Mouse (Mus musculus): ENCODE measurements around the gene Spa17. TPM values are rescaled to one million over a fixed set of nuclear protein-coding genes. Genes with fewer than 3 reads are reported as not detected.

Gene Spa17
- total RNA-seq, 2 experiments from 2014 or later = 1.9 to 2.2 TPM

DNA sequence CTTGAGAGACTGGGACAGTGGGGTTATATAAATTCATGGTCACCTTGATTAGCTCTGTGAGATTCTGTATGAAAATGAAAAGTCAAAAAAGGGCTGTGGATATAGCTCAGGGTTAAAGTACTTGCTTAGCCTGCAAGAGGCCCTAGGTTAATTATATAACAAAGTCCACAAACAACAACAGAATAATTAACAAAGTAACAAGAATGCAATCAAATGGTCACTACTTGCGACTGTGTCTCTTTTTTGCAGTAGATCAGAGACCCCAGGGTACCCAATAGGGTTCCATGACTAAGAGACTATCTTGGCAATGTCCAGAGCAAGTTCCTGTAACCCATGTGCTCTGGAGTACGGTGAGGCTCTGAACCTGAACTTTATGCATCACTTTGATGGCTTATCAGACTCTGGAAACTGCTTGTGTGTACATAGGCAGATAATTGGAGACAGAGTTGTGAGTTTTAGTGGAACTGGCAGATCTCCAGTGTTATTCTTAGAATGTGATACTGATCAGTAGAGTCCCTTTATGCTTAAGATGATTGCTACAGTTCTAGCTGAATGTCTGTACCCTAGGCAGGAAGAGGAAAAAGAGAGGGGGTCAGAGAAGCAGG is 44.2 kb downstream of the Spa17 start:
- intact Hi-C loops (cut with DNase I; ENCODE audit: low total_unique reads) = no loop called here
- DNase-seq = no peak

DNA sequence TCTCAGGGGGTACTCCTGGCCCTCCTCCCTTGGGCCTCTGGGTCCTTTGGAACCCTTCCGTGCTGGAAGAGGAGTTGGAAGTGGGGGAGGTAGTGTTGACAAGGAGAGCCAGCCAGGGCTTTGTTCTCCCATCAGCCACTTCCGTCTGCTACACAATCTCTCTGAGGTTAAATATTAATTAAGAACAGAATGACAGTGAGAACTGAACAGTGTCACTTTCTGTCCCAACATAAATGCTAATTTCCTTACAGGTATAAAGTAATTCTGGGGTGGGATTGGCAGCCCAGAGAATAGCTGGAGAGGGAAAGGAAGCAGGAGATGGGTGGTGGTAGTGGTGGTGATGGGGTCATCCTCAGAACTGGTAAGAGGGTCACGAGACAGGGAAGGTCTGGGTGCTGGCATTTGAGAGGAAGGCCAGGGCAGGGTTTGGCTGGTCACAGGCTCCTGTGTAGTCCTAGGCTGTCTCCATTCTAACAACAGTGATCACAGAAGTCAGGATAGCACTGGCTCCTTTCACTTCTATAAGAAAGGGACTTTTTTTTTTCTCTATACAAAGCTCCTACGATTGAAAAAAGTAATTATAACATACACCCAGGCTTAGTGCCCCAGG is 44.8 kb downstream of the Spa17 start:
- DNase-seq = no peak
- intact Hi-C loops (cut with DNase I; ENCODE audit: low total_unique reads) = no loop called here

- intact Hi-C loops (cut with DNase I; ENCODE audit: low total_unique reads) = no loop called here
- DNase-seq = no peak
Observed at GRCm38 (mm10) chr9:37567892-37568604, 45.5 kb downstream of the Spa17 start.

DNA sequence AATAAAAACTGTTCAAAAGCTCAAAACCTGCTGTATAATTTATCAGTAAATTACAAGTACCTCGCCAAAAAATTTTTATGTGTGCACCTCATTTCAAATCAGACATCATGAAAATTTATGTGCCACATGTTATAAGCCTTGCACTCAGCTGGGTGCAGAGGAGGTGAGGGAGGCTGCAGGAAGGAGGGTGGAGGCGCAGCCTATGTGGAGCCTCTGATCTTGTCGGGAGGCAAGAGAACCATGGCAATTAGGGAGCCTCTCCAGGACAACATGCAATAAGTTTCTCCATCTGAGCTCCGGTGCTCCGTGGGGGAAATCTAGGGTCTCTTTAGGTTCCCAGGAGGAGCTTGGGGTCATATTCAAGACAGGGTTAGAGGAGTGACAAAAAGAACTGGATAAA is 46.1 kb downstream of the Spa17 start:
- no peak for DNase-seq
- intact Hi-C loops (cut with DNase I; ENCODE audit: low total_unique reads) = no loop called here

DNA sequence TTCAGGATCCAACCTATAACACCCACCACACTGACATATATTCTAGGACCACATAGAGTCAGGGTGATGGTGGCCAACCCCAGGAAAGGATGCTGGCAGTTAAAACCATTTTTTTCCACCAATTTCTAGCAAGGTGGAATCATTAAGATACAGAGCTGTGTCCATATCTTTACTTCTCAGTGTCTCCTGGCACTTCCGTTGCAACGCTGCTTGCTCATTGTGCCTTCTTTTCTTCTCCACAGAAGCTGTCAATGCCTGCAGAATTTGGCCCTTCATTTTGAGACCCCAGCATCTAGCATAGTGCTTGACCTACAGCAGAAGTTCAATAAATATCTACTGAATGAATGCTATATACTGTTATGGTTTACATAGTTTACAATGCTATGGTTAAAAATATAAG is 46.5 kb downstream of the Spa17 start:
- DNase-seq = no peak
- intact Hi-C loops (cut with DNase I; ENCODE audit: low total_unique reads) = no loop called here

- intact Hi-C loops (cut with DNase I; ENCODE audit: low total_unique reads) = no loop called here
- no peak for DNase-seq
Observed at GRCm38 (mm10) chr9:37563805-37564204, 49.7 kb downstream of the Spa17 start.

DNA sequence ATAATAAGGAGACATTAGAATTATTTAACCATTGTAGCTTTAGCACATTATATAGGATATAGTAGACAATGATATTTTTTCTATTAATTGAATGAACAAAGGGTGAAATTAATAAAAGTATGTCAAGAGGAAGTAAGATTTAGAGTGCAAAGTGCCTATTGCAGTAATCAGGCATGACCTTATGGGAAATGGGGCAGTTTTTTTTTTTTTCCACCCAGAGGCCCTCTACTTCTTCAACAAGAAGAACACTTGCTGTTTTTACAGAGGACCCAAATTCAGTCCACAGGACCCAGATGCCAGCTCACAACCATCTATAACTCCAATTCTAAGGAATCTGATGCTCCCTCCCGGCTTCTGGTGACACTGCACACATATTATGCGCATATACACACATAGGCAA is 52.9 kb downstream of the Spa17 start:
- no peak for DNase-seq
- intact Hi-C loops (cut with DNase I; ENCODE audit: low total_unique reads) = no loop called here

DNA sequence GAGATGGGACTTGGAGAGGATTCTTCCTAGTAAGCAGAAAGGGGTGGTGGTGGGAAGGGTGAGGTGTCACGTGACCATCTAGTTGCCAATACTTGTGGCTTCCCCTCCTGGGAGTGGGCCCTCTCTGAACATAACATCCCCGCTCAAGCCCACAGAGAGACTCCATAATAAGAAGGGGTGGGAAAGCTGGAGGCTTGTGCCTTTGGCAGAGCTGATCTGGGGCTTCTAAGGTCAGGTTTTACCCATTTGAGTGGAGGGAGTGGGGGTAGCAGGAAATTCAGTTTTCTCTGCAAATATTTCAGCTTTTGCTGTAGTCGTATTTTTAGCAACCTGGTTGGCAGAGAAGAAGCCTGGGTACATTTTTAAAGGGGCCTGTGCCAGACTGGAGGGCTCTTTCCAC is 57.2 kb downstream of the Spa17 start:
- intact Hi-C loops (cut with DNase I; ENCODE audit: low total_unique reads) = no loop called here

GRCm38 (mm10) chr9:37554838-37555748 is 58.4 kb downstream of the Spa17 start, which contains the start of gene Siae:
Siae (plus strand) TSS chr9:37555698.
- intact Hi-C loops (cut with DNase I; ENCODE audit: low total_unique reads) = no loop called here
- DNase-seq = no peak

More for the DNA sequence above, 57.2 kb downstream of the Spa17 start:
- DNase-seq = no peak

DNA sequence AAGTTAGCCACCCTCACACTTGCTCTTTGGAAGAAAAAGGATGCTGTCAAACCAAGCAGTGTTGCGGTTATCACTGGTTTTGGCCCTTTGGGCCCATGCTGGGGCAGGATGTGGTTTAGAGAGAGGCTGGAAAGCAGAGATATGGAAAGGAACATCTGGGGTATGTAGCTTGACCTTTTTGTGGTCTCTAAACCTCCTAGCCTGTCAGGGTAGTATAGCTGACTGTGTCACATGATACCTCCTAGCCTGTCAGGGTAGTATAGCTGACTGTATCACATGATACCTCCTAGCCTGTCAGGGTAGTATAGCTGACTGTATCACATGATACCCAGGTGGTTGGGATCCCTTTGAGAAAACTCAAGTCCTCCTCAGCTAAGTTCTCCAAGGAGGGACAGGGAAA is 59.2 kb downstream of the Spa17 start:
- intact Hi-C loops (cut with DNase I; ENCODE audit: low total_unique reads) = no loop called here
- DNase-seq = no peak

Other genes starting within 250 kb of the Spa17 start
- 1 to 10 TPM in 1 of 2 experiments, under 1 TPM in 1; 0.11 to 1.3 TPM for gene Hepacam, start 246.4 kb downstream of the Spa17 start, total RNA-seq (2021)
- gene Robo4, start 211.8 kb downstream of the Spa17 start, total RNA-seq (2021) = 10 to 100 TPM; 16.7 to 23.6 TPM
- not detected for gene Robo3, start 180.5 kb downstream of the Spa17 start, total RNA-seq (2021)
- gene Msantd2, start 124.4 kb downstream of the Spa17 start, total RNA-seq (2021) = 1 to 10 TPM; 4.1 to 6.4 TPM
- 10 to 100 TPM; 43.4 to 58.2 TPM for gene Esam, start 85.6 kb downstream of the Spa17 start, total RNA-seq (2021)
- 1 to 10 TPM in 1 of 2 experiments, under 1 TPM in 1; 0.96 to 4.6 TPM for gene Vsig2, start 74.5 kb downstream of the Spa17 start, total RNA-seq (2021)
- 1 to 10 TPM; 2.2 to 2.3 TPM for gene Nrgn, start 60.8 kb downstream of the Spa17 start, total RNA-seq (2021)
- gene Siae, start 58.0 kb downstream of the Spa17 start, total RNA-seq (2021) = 1 to 10 TPM; 3.3 to 4.6 TPM
- gene Tbrg1, start 43.6 kb upstream of the Spa17 start, total RNA-seq (2021) = 10 to 100 TPM; 38.5 to 42.1 TPM
- not detected for gene Panx3, start 55.5 kb upstream of the Spa17 start, total RNA-seq (2021)
- gene Olfr160, start 102.5 kb upstream of the Spa17 start, total RNA-seq (2021) = not detected
- not detected for gene Olfr874, start 131.4 kb upstream of the Spa17 start, total RNA-seq (2021)
- gene Olfr875, start 158.1 kb upstream of the Spa17 start, total RNA-seq (2021) = not detected
- gene Olfr876, start 189.3 kb upstream of the Spa17 start, total RNA-seq (2021) = not detected
- not detected for gene Olfr877, start 240.5 kb upstream of the Spa17 start, total RNA-seq (2021)

All from gastrocnemius, postnatal 14 days (tissue).